Mouse (Mus musculus) cortical plate, adult 2 months (tissue): Measurements from ENCODE around the gene Fgf14.

ENCODE experiments used
- CTCF ChIP-seq: fragments of 200-500 bp; IDR thresholded peaks from 2 replicates; pipeline ENCODE4 v1.5.1; 2011; ENCODE audit warnings: mild to moderate bottlenecking, control low read depth, low read length; ENCODE audit not compliant: insufficient read depth; ENCODE audit errors: extremely low read depth
- POLR2A ChIP-seq: fragments of 200-500 bp; IDR thresholded peaks from 2 replicates; pipeline ENCODE4 v1.6.1; 2011; ENCODE audit warnings: mild to moderate bottlenecking, low read length, control low read depth; ENCODE audit not compliant: insufficient read depth; ENCODE audit errors: extremely low read depth

GRCm38 (mm10) chr14:124044016-124044415, 632.9 kb downstream of the Fgf14 start:
- TF ChIP-seq CTCF (no peak), POLR2A (no peak)
